Mouse (Mus musculus) v-Abl transformed pro-B cells (cell line): ENCODE data around the gene Morf4l2.
"Not testable (repeated sequence)": the region's sequence is repeated elsewhere in the genome, so short reads cannot be mapped to it uniquely, and the experiment has no call there.

ENCODE experiments used
- in situ Hi-C, 2 experiments: fragments of 400-800 bp; cut with MboI; formaldehyde crosslinking; loops; one replicate each; pipeline ENCODE4 v1.15.1; 2025; ENCODE audit not compliant: unreplicated experiment in 2 of 2

The Morf4l2 gene

DNA sequence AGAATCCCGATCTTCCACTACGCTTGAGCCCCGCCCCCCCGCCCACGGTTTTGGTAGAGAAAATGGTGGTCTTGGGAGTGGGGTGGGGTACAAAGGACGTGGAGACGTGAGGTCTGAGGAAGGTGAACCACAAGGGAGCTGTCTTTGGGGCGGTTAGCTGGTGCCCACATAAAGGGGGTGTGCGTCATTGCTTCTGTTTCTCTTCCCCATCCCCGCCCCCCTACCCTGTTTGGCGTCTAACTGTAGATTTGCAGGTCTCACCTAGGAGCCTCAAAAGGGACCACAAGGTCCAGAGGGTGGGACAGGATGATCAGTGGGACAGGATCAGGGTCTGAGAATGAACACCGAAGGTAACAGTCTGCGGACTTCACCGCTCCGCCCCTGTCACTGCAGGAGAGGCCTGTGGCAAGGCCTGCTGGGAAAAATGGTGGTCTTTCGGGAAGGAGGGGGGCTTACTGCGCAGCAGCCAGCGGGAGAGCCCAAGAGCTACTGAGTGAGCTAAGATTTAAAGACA is 35.3 kb downstream of the Morf4l2 start:
- in situ Hi-C loops = no loop called here

DNA sequence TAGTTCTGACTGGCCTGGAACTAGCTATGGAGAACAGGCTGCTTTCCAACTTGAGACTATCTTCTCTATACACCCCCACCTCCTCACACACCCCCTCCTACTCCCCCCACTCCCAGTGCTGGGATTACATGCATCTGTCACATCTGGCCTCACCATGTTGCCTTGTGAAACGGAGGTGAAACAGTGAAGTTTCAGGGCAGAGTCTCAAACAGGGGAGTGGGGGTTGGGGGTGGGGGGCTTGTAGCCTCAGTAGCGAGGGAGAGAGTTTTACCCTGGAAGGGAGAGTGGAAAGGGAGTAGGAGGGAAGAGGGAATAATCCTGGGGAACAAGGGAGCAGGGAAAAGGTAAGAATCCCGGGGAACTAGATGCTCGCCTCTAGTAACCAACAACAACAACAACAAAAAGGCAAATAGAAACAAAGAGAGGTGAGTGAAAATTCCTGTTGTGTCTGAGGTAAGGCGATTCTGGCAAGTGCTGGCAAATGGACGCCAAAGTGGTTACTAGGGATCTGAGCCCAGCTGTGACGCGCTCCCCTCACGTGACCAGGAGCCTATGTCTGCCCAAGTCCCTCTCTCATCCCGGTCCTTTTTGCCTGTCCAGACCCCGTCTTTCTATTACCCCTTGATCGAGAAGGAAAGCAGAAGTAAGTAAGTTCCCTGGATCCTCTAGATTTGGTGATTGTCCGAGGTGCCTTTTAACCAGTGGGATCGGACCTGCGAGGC is 35.9 kb downstream of the Morf4l2 start, which contains the start of gene Tceal1:
TSS of gene Tceal1 (plus strand) at position 537 of the 722 bp plus-strand sequence.
- in situ Hi-C loops = no loop called here

DNA sequence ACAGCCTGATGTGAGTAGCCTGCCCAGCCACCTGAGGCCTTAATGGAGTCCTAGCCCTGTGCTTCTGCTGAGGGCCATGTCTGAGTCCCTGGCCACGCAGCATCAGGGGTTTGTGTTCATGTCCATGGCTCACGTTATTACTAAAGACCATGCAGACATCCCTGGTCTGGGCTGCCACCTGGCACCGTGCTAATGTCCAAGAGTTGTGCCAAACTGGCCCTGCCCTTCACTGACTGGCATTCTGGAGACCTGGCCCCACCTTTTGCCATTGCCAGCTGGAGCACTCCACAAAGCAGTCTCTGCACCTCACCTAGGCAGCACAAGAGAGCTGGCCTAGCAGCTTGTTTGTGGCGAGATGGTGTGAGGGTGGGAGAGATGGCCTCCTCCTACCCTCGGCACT is 50.3 kb downstream of the Morf4l2 start:
- in situ Hi-C loops = no loop called here

DNA sequence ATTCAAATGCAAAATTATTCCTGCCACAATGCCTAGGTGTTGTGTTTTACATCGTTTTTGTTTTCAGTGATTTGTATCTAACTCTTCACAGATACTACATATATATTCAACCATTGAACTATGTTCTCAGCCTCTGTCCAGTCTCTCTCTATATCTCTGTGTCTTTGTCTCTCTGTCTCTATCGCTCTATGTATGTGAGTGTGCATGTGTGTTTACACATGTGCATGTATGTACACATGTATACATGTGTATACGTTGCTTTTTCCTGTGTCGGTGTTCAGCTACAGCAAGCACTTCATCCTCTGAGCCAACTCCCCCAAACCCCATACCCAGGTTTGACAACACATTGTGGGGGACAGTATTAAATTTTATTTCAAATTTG is 51.2 kb downstream of the Morf4l2 start:
- in situ Hi-C loops = no loop called here

DNA sequence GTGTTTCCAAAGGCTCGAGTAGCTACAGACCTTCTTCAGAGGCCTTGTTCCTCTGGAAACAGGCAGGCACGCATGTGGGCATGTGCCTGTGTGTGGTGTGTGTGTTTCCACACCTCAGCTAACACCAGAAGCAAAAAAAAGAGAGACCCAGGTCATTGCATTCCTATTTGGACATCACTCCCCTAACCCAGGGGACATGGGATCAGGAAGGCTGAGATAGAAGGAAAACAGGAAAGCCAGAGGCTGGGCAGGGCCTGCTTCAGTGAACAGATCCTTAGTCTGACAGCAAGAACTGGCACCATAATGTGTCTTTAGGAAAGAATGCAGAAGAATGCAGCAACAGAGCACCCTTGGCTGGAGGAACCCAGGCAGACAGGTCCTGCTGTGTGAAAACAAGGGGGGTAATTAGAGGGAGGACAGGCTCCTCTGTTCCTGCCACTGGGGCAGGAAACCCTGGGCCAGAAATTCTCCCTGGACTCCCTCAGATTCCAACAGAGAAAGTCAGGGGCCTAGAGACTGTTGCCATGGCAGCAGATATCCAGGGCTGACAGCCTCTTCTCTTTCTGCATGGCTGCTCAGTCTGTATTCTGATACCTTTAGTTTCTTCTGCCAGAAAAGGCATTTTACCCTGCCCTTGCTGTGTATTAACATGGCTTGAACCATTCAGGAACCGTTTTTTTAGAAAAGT is 51.7 kb downstream of the Morf4l2 start:
- in situ Hi-C loops = not testable (repeated sequence)
